Mouse (Mus musculus): ENCODE data around the gene Dctd. TPM values are rescaled to one million over a fixed set of nuclear protein-coding genes. Genes with fewer than 3 reads are reported as not detected.
A peak's percentile ranks its signal among the peaks of the same experiment; 100 is the strongest.

Dctd gene
- polyA plus RNA-seq (2015; fragmentation: Nextera tagmentation; extraction: Ambion mirVana) = 6.7 and 8.8 TPM in 2 replicates

GRCm38 (mm10) chr8:48098792-48099191, at the start of gene Dctd:
Gene Dctd (plus strand): TSS chr8:48099092.
- no peak for ATAC-seq
- peak within 1 kb of the TSS; percentile 47 for H3K4me2 ChIP-seq (replicated peaks)
- WGBS = 90% methylated on average over 12 of the region's 12 CpGs
- H3K27me3 ChIP-seq = no peaks in the 10 kb centered on the region
- H3K9me3 ChIP-seq = no peaks in the 10 kb centered on the region
- H3K4me1 ChIP-seq (replicated peaks) = peaks cover 15% of the 10 kb centered on the region
- no peak within 1 kb of the TSS for H3K9ac ChIP-seq (replicated peaks)
- H3K36me3 ChIP-seq = no peaks in the 10 kb centered on the region
- 0 out of 2 replicates have a peak within 1 kb of the TSS, but pooled peaks have one; percentile 44 for H3K27ac ChIP-seq
- peak within 1 kb of the TSS; percentile 15 for H3K4me3 ChIP-seq (replicated peaks)

- Histone ChIP-seq H3K4me3 (replicated peaks) (no peak overlapping the region), H3K9ac (replicated peaks) (no peak overlapping the region), H3K4me1 (replicated peaks) (no peaks in the 10 kb centered on the region), H3K9me3 (no peaks in the 10 kb centered on the region), H3K27ac (no peak overlapping the region), H3K36me3 (no peaks in the 10 kb centered on the region), H3K27me3 (no peaks in the 10 kb centered on the region), H3K4me2 (replicated peaks) (no peak overlapping the region)
- ATAC-seq = no peak
- 91% methylated on average over 5 of the region's 5 CpGs for WGBS
These were observed 45.3 kb upstream of the Dctd start for GRCm38 (mm10) chr8:48053611-48054010.

- Histone ChIP-seq H3K4me2 (replicated peaks) (no peak overlapping the region), H3K9me3 (no peaks in the 10 kb centered on the region), H3K27ac (no peak overlapping the region), H3K9ac (replicated peaks) (no peak overlapping the region), H3K4me3 (replicated peaks) (no peak overlapping the region), H3K27me3 (no peaks in the 10 kb centered on the region), H3K36me3 (no peaks in the 10 kb centered on the region), H3K4me1 (replicated peaks) (no peaks in the 10 kb centered on the region)
- WGBS = 85% methylated on average over 5 of the region's 5 CpGs
- ATAC-seq = no peak
These were observed 35.3 kb upstream of the Dctd start for GRCm38 (mm10) chr8:48063526-48064072.

GRCm38 (mm10) chr8:48074149-48074548, 24.7 kb upstream of the Dctd start:
- H3K9ac ChIP-seq (replicated peaks) = no peak overlapping the region
- H3K4me1 ChIP-seq (replicated peaks) = no peaks in the 10 kb centered on the region
- H3K9me3 ChIP-seq = no peaks in the 10 kb centered on the region
- H3K4me3 ChIP-seq (replicated peaks) = no peak overlapping the region
- no peak overlapping the region for H3K27ac ChIP-seq
- H3K4me2 ChIP-seq (replicated peaks) = no peak overlapping the region
- no peaks in the 10 kb centered on the region for H3K36me3 ChIP-seq
- ATAC-seq = no peak
- no peaks in the 10 kb centered on the region for H3K27me3 ChIP-seq
- WGBS = 92% methylated on average over 2 of the region's 2 CpGs

- ATAC-seq = no peak
- Histone ChIP-seq H3K4me1 (replicated peaks) (no peaks in the 10 kb centered on the region), H3K36me3 (no peaks in the 10 kb centered on the region), H3K27me3 (no peaks in the 10 kb centered on the region), H3K9me3 (no peaks in the 10 kb centered on the region), H3K4me3 (replicated peaks) (no peak overlapping the region), H3K27ac (no peak overlapping the region), H3K9ac (replicated peaks) (no peak overlapping the region), H3K4me2 (replicated peaks) (no peak overlapping the region)
- whole genome bisulfite sequencing = 84% methylated on average over 10 of the region's 10 CpGs
These were observed 16.5 kb upstream of the Dctd start for GRCm38 (mm10) chr8:48082343-48082742.

GRCm38 (mm10) chr8:48090661-48091060, 8.2 kb upstream of the Dctd start:
- 85% methylated on average over 8 of the region's 8 CpGs for WGBS
- H3K9ac ChIP-seq (replicated peaks) = no peak overlapping the region
- no peak for ATAC-seq
- H3K36me3 ChIP-seq = no peaks in the 10 kb centered on the region
- H3K4me1 ChIP-seq (replicated peaks) = no peaks in the 10 kb centered on the region
- H3K27ac ChIP-seq = no peak overlapping the region
- H3K27me3 ChIP-seq = no peaks in the 10 kb centered on the region
- H3K4me3 ChIP-seq (replicated peaks) = no peak overlapping the region
- H3K9me3 ChIP-seq = no peaks in the 10 kb centered on the region
- no peak overlapping the region for H3K4me2 ChIP-seq (replicated peaks)

GRCm38 (mm10) chr8:48095378-48095777, 3.5 kb upstream of the Dctd start:
- no peaks in the 10 kb centered on the region for H3K9me3 ChIP-seq
- H3K9ac ChIP-seq (replicated peaks) = no peak overlapping the region
- WGBS = 95% methylated on average over 5 of the region's 5 CpGs
- H3K4me2 ChIP-seq (replicated peaks) = no peak overlapping the region
- H3K36me3 ChIP-seq = no peaks in the 10 kb centered on the region
- no peak overlapping the region for H3K4me3 ChIP-seq (replicated peaks)
- H3K27me3 ChIP-seq = no peaks in the 10 kb centered on the region
- H3K4me1 ChIP-seq (replicated peaks) = peaks cover 15% of the 10 kb centered on the region
- no peak for ATAC-seq
- no peak overlapping the region for H3K27ac ChIP-seq

GRCm38 (mm10) chr8:48097131-48097794, 1.6 kb upstream of the Dctd start:
- no peaks in the 10 kb centered on the region for H3K27me3 ChIP-seq
- H3K4me3 ChIP-seq (replicated peaks) = peak overlapping the region; percentile 15
- peak overlapping the region; percentile 47 for H3K4me2 ChIP-seq (replicated peaks)
- 8% methylated on average over 21 of the region's 21 CpGs for WGBS
- H3K9ac ChIP-seq (replicated peaks) = peak overlapping the region; percentile 40
- H3K9me3 ChIP-seq = no peaks in the 10 kb centered on the region
- H3K36me3 ChIP-seq = no peaks in the 10 kb centered on the region
- ATAC-seq = peak; percentile 96
- H3K4me1 ChIP-seq (replicated peaks) = peaks cover 15% of the 10 kb centered on the region
- H3K27ac ChIP-seq = peak overlapping the region; percentile 27; the same call in 1 of the 2 replicates

GRCm38 (mm10) chr8:48098081-48098639, 732 bp upstream of the Dctd start:
- Histone ChIP-seq H3K27ac (0 out of 2 replicates have a peak overlapping the region, but pooled peaks have one; percentile 44), H3K27me3 (no peaks in the 10 kb centered on the region), H3K9ac (replicated peaks) (no peak overlapping the region), H3K9me3 (no peaks in the 10 kb centered on the region), H3K36me3 (no peaks in the 10 kb centered on the region), H3K4me1 (replicated peaks) (peaks cover 15% of the 10 kb centered on the region), H3K4me2 (replicated peaks) (peak overlapping the region; percentile 47), H3K4me3 (replicated peaks) (peak overlapping the region; percentile 15)
- peak; percentile 34; the same call in 1 of the 2 replicates for ATAC-seq
- 46% methylated on average over 13 of the region's 13 CpGs for WGBS

GRCm38 (mm10) chr8:48100100-48100787, 1.4 kb downstream of the Dctd start:
- Histone ChIP-seq H3K9ac (replicated peaks) (no peak overlapping the region), H3K4me2 (replicated peaks) (no peak overlapping the region), H3K4me3 (replicated peaks) (no peak overlapping the region), H3K36me3 (no peaks in the 10 kb centered on the region), H3K4me1 (replicated peaks) (peaks cover 15% of the 10 kb centered on the region), H3K27me3 (no peaks in the 10 kb centered on the region), H3K27ac (peak overlapping the region; percentile 32; the same call in 1 of the 2 replicates), H3K9me3 (0 out of 2 replicates have a peak, but pooled peaks cover 3% of the 10 kb centered on the region)
- ATAC-seq = no peak
- 71% methylated on average over 14 of the region's 14 CpGs for WGBS

GRCm38 (mm10) chr8:48109373-48109855, 10.5 kb downstream of the Dctd start:
- H3K36me3 ChIP-seq = no peaks in the 10 kb centered on the region
- H3K4me3 ChIP-seq (replicated peaks) = peak overlapping the region; percentile 67
- 0 out of 2 replicates have a peak, but pooled peaks cover 7% of the 10 kb centered on the region for H3K9me3 ChIP-seq
- 42% methylated on average over 5 of the region's 5 CpGs for WGBS
- ATAC-seq = peak; percentile 64
- peak overlapping the region; percentile 76 for H3K4me2 ChIP-seq (replicated peaks)
- H3K27ac ChIP-seq = no peak overlapping the region
- peaks cover 13% of the 10 kb centered on the region for H3K4me1 ChIP-seq (replicated peaks)
- H3K27me3 ChIP-seq = no peaks in the 10 kb centered on the region
- H3K9ac ChIP-seq (replicated peaks) = peak overlapping the region; percentile 77
